Mouse (Mus musculus) adrenal gland, postnatal 14 days (tissue): ENCODE results near the gene Grik5. TPM values are rescaled to one million over a fixed set of nuclear protein-coding genes. Genes with fewer than 3 reads are reported as not detected.
"Not testable (repeated sequence)": the region's sequence is repeated elsewhere in the genome, so short reads cannot be mapped to it uniquely, and the experiment has no call there.

Experiments used
- DNase-seq: peaks from one replicate; pipeline ENCODE4 v3.0.0; 2021; ENCODE audit warnings: mixed read lengths
- total RNA-seq: library from RNA; stranded (reverse); gene quantifications from 2 replicates; pipeline ENCODE4 v1.2.3, GENCODE M21; 2021

The Grik5 gene
- total RNA-seq, 1 experiment from 2014 or later = 18.6 TPM

DNA sequence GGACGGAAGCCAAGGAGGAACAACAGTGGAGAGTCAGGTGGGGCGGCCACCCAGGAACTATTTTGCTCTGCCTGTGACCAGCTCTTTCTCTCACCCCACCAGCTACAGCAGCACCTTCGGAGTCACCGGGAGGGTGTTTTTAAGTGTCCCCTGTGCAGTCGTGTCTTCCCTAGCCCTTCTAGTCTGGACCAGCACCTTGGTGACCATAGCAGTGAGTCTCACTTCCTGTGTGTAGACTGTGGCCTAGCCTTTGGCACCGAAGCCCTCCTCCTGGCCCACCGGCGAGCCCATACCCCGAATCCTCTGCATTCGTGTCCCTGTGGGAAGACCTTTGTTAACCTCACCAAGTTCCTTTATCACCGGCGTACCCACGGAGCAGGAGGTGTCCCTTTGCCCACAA lies 8.3 kb upstream of the Grik5 start:
- DNase-seq = no peak

DNA sequence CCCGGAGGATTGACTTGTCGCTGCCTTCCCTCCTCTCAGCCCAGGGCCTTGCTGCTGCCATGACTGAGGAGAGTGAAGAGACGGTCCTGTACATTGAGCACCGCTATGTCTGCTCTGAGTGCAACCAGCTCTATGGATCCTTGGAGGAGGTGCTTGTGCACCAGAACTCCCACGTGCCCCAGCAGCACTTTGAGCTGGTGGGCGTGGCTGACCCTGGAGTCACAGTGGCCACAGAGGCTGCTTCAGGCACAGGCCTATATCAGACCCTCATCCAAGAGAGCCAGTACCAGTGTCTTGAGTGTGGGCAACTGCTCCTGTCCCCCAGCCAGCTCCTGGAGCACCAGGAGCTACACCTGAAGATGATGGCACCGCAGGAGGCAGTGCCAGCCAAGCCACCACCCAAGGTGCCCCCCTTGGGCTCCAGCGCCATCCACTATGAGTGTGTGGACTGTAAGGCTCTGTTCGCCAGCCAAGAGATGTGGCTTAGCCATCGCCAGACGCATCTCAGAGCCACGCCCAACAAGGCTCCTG lies 7.4 kb upstream of the Grik5 start:
- no peak for DNase-seq

DNA sequence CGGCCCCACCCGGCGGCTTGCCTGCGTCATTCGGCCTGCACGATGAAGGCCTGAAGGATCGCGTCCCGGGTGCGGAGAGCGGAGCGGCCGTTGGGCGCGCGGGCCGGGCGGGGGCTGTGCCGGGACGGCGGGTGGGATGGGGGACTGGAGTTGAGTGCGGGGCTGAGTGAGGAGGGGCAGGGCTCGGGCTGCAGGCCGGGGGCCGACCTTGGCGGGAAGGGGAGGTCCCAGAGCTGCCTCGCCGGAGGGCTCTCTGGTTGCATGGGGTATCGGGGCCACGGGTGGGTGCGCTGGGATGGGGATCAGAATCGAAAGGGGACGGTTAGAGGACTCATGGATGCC lies 5.2 kb upstream of the Grik5 start:
- DNase-seq = no peak

DNA sequence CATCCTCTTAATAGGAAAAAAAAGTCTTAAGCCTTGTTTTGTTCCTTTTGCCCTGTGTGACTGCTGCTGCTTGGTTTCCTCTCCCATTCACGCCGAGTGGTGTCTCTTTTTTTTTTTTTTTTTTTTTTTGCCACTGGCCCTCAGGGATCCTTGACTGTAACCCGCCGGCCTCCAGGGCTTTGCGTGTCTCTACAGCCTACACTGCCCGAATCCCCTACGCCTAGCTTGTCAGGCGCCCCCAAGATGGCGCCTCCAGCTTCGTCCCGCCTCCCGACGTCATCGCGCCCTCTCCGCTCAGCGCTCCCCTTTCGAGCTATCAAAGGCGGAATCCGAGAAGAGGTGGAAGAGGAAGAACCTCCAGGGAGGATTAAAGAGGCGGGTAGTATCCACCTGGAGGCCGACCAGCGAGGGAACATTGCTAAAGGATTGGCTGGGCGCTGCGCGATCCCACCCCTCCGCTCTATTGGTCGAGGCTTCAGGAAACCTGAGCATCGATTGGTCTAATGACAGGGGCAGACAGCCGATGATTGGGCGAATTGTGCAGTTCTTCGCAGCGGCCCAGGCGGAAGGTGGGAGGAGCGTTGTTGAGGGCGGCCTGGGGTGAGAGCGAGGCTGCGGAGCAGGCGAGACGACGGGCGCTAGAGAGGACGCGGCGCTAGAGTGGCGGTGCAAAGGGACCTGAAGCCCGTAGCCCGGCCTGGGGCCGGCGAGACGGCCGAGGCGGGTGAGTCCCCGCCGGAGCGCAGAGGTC lies 4.7 kb upstream of the Grik5 start:
- DNase-seq = peak; percentile 98

GRCm38 (mm10) chr7:25076296-25076662 lies 4.1 kb upstream of the Grik5 start:
- DNase-seq = no peak

GRCm38 (mm10) chr7:25073924-25074323 lies 1.8 kb upstream of the Grik5 start:
- DNase-seq = no peak

DNA sequence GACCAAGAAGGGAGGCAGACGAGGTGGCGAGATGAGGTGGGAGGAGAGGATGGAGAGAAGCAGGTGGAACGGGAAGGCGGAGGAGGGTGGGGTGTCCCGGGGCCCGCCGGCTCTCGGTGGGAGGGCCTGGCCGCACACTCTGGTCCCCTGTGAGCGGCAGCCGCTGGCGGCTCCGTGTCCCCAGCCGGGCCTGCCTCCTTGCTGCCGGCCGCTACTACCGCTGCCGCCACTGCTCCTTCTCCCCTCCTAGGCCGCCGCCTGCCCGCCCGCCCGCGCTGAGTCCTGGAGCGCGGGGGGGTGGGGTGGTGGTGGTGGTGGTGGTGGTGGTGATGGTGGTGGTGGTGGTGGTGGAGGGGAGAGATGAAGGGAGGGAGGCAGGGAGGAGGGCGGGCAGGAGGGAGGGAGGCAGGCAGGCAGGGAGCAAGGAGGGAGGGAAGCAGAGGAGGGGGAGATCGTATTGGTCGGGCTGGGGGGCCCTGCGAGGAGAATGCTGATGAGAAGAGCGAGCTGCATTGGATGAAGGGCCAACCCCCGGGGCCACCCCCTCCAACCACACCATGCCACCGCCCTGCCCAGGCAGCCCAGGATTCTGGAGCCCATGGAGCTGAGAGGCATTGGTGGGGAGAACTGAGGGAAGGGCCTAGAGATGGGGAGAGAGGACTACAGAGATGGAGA lies 707 bp upstream of the Grik5 start:
- DNase-seq = peak; percentile 62

- DNase-seq = no peak
Observed at GRCm38 (mm10) chr7:25068724-25069123, 3.4 kb downstream of the Grik5 start.

DNA sequence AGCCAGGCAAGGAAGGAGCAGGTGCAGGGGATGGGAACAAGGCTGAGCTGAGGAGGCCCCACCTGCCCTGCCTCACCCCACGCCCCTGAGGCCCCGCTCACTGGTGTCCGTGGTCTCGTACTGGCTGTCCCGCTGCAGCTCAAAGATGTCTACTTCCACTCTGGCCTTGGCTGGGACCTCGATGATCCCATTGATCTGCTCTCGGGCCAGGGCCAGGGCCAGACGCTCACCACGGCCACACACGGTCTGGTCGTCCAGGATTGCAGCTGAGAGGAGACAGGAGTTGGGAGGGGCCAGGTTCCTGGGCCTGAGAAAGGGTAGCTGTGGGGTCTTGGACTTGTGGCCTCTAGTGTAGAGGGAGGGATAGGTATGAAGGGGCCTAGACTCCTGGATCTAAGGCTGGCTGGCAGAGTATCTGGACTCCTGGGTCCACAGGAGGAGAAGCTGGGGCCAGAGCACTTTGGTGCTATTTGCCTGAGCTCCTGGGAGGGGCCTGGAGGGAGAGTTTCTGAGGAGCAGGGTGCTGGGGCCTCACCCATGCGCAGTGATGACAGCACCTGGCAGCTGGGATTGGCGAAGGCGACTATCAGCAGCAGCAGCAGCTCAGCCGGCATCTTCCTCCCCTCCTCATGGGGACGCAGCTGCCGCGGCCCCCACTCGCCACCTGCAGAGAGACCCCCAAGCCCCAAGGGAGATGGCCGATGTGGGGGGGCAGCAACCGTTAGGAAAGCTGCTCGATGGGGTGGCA lies 4.1 kb downstream of the Grik5 start:
- peak; percentile 40 for DNase-seq

GRCm38 (mm10) chr7:25067338-25067737 lies 4.8 kb downstream of the Grik5 start:
- no peak for DNase-seq

DNA sequence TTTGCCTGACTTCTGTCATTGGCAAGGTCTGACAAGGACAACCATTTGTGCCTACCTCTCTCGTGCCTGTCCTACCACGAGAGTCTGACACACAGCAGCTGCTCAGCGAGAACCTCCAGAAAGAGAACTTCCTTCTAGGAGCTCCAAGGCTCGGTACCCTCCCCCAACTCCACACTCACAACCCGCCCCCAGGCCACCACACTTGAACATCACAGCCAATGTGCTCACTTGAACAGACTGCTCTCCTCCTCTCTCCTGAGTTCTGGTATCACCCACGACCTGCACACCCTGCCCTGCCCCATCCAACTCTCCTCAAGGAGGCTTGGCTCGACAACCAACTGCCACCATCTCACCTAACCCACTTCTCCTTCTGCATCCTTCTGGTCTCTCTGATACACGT lies 8.2 kb downstream of the Grik5 start:
- no peak for DNase-seq

GRCm38 (mm10) chr7:25063346-25063745 lies 8.8 kb downstream of the Grik5 start:
- no peak for DNase-seq

DNA sequence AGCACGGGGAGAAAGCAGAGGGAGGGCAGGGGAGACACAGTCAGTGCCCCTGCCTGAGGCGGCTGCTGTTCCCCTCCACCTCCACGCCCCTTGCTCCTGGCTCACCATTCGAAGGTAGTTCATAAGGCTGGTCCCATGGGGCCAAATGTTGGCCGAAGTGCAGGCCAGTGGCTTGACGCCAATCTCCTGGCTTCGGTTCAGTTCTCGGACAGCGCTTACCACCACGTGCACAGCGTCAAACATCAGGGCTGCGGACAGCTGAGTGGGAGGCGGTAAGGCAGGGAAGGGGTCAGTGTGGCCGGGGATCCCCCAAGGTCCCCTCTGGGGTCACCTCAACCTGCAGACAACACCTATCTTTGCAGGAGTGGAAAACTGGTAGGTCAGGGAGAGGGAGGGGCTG lies 13.3 kb downstream of the Grik5 start:
- peak; percentile 63 for DNase-seq

GRCm38 (mm10) chr7:25058394-25058793 lies 13.8 kb downstream of the Grik5 start:
- DNase-seq = no peak

- no peak for DNase-seq
Observed at GRCm38 (mm10) chr7:25057888-25058287, 14.3 kb downstream of the Grik5 start.

GRCm38 (mm10) chr7:25056951-25057350 lies 15.2 kb downstream of the Grik5 start:
- no peak for DNase-seq

GRCm38 (mm10) chr7:25052587-25052986 lies 19.6 kb downstream of the Grik5 start:
- no peak for DNase-seq

DNA sequence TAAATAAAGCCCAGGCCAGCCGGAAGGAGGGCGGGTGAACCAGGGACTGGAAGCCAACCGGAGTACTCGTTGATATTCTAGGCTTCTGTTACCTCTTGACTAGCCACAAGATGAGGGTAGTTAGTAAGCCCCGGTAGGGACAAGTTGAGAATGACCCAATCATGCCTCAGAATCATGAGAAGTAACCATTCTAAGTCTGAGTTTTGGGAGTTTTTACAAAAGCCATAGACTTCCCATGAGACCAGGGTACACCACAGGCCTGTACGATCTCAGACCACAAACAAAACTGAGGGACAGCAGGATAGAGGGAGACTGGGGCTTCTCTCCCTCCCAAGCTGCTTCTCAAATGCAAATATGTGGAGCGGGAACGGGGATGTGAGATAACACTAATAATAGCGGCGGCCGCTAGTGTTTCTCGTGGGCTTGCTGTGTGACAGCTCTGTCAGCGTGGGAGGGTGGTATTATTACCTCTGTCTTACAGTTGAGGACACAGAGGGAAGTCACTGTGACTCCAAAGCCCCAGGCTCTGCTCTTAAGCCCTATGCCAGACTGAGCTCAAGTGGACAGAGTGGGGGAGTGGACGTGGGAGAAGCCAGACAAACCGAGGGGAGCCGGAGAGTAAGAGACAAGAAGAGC lies 22.7 kb downstream of the Grik5 start:
- no peak for DNase-seq

DNA sequence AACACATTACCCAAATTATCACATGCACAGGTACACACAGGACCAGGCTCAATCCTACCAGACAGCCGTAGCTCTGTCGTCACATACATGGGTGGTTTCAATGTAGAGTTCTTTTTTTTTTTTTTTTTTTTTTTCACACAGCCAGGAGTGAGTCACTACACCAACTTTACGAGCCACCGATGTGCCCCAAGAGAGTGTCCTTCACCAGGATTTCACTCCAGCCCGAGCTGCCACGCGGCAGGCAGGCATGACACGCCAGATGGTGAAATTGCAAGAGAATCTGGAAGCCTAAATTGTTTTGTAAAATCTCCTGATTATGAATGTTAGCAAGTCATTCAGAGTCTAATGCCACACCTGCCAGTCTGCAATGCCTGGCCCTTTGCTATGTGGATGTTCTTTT lies 24.8 kb downstream of the Grik5 start:
- DNase-seq = peak; percentile 77

GRCm38 (mm10) chr7:25044599-25044998 lies 27.5 kb downstream of the Grik5 start:
- DNase-seq = not testable (repeated sequence)

GRCm38 (mm10) chr7:25041921-25042320 lies 30.2 kb downstream of the Grik5 start:
- no peak for DNase-seq

DNA sequence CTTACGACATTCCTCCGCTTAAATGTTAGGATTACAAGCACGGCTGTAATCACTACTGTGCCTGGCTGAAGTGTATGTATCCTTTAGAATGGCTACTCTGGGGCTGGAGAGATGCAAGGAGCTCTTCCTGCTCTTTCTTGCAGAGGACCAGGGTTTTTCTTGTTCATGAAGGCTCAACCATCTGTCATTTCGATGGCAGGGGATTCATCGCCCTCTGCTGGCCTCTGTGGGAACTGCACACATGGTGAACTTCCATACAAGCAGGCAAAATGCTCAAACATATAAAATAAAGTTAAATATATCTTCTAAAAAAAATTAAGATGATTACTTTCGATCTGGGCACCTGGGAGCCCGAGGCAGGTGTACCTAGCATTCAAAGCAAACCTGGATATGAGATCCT lies 36.2 kb downstream of the Grik5 start:
- peak; percentile 79 for DNase-seq

DNA sequence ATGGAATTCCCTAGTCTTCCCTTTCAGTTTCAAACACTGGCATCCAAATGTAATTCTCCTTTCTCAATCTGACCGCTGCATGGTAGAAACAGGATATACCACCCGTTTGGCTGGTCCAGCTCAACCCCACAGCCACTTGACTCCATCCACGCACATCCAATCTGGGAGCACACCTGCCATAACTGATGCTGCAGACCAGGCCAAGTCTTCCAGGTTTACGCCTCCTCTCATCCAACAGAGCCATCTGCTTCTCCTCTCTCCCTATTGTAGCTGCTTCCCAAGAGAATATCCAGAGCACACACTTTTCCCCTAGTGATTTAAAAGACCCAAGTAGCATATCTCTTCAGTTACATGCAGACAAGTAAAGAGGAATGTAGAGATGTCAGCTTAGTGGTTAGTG lies 37.4 kb downstream of the Grik5 start:
- no peak for DNase-seq
